Mouse (Mus musculus): ENCODE data around the gene Ccdc126.

The Ccdc126 gene

GRCm38 (mm10) chr6:49343737-49344469 lies 24.8 kb downstream of the Ccdc126 start:
- DNase-seq (ENCODE audit: low read depth, low spot score) = no peak

DNA sequence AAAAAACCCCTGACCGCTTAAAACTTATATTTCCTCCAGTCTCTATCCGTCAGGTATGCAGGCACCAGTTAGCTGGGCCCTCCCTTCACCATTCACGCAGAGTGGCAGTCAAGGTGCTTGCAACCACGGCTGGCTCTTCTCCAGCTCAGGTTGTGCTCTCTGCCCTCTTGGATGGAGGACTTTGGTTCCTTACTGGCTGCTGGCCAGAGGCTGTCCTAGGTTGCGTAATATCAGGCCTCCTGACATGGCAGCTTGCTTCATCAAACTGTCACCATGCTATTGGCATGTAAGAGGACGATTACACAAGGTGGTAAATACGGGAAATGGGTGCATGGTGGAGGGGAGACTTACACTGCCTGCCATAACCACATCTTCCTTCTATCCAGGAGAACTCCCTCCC lies 30.8 kb downstream of the Ccdc126 start:
- no peak for DNase-seq (ENCODE audit: low read depth, low spot score)

DNA sequence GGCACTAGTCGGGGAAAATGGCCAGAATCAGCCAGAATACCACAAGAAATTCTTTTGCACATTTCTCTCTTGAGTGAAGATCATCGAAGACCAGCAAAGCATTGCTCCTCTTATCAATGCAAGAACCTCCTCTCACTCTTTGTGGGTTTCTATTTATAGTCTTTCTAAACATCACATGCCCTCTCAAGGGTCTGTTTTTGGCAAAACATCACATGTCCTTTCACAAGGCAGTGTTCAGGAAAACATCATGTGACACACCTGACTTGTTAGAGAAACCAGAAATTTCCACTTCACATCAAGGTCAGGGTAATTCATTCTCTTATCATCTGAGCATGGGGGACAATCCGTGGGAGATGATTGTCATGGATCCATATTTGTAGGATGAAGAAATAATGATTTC lies 35.5 kb downstream of the Ccdc126 start:
- DNase-seq (ENCODE audit: low read depth, low spot score) = no peak

DNA sequence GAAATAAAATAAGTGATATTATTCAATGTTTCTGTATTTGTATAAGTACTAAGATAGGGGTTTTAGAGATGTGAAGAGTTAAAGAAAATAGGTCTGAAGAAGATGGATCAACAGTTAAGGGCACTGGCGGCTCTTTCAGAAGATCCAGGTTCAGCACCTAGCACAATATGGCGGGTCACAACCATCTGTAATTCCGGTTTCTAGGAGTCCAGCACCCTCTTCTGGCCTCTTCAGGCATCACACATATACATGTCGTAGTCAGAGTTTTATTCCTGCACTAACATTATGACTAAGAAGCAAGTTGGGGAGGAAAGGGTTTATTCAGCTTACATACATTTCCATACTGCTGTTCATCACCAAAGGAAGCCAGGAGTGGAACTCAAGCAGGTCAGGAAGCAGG lies 36.1 kb downstream of the Ccdc126 start:
- DNase-seq (ENCODE audit: low read depth, low spot score) = no peak

- no peak for DNase-seq (ENCODE audit: low read depth, low spot score)
These were observed 41.3 kb downstream of the Ccdc126 start for GRCm38 (mm10) chr6:49360420-49360819.

GRCm38 (mm10) chr6:49367159-49368054 lies 48.3 kb downstream of the Ccdc126 start, which contains the start of gene Fam221a:
Gene Fam221a (plus strand): TSS chr6:49367739.
- peak; percentile 85 for DNase-seq (ENCODE audit: low read depth, low spot score)

GRCm38 (mm10) chr6:49368212-49368611 lies 49.1 kb downstream of the Ccdc126 start:
- no peak for DNase-seq (ENCODE audit: low read depth, low spot score)

GRCm38 (mm10) chr6:49372705-49373104 lies 53.6 kb downstream of the Ccdc126 start:
- no peak for DNase-seq (ENCODE audit: low read depth, low spot score)

- DNase-seq (ENCODE audit: low read depth, low spot score) = no peak
These were observed 54.9 kb downstream of the Ccdc126 start for GRCm38 (mm10) chr6:49373943-49374342.

- no peak for DNase-seq (ENCODE audit: low read depth, low spot score)
These were observed 59.3 kb downstream of the Ccdc126 start for GRCm38 (mm10) chr6:49378328-49378727.

Data from retina, adult 2 months (tissue).